Mouse (Mus musculus) liver, adult 2 months (tissue): ENCODE measurements at regions not wholly inside any gene's neighbourhood (a gene's known extent, or its start where the extent isn't known, plus 50 kb on each side); places are given as distances from the start of the nearest gene placed in this dataset.

Experiments used
- CTCF ChIP-seq: fragments of 200-500 bp; IDR thresholded peaks from 2 replicates; pipeline ENCODE4 v1.5.1; 2011; ENCODE audit warnings: low read depth, low read length, control low read depth
- POLR2A ChIP-seq: fragments of 200-500 bp; IDR thresholded peaks from 2 replicates; pipeline ENCODE4 v1.6.1; 2011; ENCODE audit warnings: low read length, control low read depth; ENCODE audit not compliant: insufficient read depth; ENCODE audit errors: extremely low read depth

DNA sequence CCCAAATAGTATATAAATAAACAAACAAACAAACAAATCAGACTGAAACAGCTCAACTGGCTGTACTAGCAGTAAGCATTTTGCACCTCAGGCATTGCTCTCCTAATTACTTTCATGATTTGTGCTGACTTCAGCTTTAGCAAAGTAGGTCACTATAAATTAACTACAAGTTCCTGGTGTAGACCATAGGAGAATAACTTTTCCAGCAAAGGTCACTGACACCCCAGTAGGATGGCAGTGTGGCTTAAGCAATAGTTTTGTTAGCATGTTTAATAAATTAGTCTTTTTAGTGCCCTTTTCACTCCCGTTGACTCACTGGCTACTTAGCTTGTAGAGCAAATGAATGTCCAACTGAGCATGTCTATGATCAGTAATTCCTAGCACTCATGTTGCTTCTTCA lies 304.6 kb downstream of the G6pd2 start:
- TF ChIP-seq CTCF = no peak
- no peak for TF ChIP-seq POLR2A
